Mouse (Mus musculus) layer of hippocampus, adult 9-10 months (tissue): ENCODE measurements around the gene Slc30a9.
A peak's percentile ranks its signal among the peaks of the same experiment; 100 is the strongest.

Experiments used
- DNase-seq: peaks from one replicate; pipeline ENCODE4 v3.0.0; 2022; ENCODE audit warnings: low spot score

Slc30a9 gene

DNA sequence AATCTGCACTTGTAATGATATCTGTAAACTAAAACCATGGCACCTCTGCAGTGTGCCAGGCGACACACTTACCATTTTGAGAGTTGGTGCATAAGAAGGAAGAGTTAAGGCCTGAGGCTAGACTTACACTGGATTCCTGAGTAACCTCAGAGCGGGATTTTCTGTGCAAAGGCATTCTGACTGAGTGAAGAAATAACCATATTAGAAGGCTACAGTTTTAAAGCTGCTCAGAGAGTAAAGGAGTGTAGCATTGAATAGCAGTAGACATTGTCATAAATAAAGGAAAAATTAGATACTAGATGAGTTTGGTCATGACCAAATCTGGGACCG lies 5.7 kb downstream of the Slc30a9 start:
- DNase-seq, result no peak

DNA sequence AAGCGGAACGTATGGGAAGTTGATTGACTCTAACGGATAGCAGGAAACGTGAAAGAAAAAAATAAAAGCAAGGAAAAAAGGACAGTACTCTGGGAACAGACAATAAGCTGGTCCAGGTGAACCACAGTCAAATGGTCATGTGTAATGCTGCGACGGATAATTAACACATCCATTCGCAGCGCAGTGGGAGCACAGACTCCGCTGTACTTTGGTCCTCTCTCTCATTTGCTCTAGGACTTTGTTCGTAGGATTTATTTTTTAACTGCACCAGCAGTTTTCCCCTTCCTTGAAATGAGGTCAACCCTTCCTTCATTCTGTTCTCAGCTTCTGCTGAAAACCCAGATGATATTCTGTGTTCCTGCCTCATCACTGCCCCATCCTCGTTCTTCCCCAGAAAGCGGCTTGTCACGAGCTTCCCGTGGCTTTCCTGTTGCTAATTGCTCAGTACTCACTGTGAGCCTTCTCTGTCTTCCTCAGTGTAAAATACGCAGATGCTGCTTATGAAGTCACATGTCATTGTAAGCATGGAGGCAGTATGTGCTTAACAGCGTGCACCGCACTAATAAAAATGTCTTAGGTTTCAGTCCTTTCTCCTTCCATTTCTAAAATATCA lies 15.0 kb downstream of the Slc30a9 start:
- DNase-seq, result no peak

GRCm38 (mm10) chr5:67324032-67324431 lies 17.3 kb downstream of the Slc30a9 start:
- no peak for DNase-seq

DNA sequence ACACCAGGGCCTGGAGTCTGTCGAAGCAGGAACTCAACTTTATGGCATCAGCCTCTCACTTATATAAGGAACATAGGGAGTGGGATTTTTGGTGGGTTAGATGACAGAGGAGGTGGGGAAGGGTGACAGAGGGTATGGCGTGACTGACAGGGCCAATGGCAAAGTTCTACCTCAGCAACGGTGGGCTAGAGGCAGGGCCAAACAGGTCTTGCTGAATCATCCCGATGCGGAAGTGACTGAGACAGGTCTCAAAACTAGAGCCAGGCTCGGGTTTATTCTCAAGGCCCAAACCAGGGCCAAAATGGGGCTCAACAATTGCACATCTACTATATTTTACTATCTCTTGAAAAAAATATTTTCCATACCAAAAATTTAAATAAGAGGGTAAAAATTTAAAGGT lies 34.1 kb downstream of the Slc30a9 start:
- DNase-seq, result no peak

GRCm38 (mm10) chr5:67347060-67347459 lies 40.3 kb downstream of the Slc30a9 start:
- DNase-seq, result no peak

DNA sequence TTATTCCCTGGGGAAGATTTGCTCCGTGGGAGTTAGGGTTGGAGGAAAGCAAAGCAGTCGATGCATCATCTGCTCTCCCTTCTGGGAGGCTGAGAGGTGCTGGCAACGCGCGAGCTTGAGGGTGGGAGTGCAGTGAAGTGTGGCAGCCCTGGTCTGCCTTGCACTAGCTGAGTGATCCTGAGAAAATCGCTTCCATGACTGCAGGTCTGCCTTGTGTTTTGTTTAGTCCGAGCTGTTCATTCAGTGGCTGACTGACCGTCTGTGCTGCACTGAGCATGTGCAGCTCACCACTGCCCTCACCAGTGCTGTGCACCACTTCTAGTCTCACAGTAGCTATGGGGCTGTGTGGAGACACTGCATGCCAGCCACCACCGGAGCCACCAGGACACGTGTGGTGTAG lies 42.2 kb downstream of the Slc30a9 start:
- peak; percentile 22 for DNase-seq

- DNase-seq, result no peak
Measured at GRCm38 (mm10) chr5:67362316-67362715, 55.6 kb downstream of the Slc30a9 start.

DNA sequence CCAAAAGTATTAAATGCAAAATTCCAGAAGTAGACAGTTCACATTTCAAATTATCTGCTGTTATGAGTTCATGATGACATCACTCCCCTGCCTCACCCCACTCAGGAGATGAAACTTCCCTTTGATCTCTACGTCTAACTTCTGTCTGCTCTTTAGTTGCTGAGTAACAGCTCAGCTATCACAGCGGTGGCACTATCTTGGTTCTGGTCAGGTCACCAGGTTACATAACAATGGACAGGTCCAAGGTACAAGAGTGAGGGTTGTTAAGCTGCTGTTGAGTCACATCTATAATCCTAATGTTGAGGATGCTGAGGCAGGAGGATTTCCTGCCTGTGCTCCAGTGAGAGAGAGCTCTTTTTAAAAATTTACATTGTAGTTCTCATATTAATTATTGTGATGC lies 56.2 kb downstream of the Slc30a9 start:
- no peak for DNase-seq

- no peak for DNase-seq
Measured at GRCm38 (mm10) chr5:67377044-67377621, 70.4 kb downstream of the Slc30a9 start.

DNA sequence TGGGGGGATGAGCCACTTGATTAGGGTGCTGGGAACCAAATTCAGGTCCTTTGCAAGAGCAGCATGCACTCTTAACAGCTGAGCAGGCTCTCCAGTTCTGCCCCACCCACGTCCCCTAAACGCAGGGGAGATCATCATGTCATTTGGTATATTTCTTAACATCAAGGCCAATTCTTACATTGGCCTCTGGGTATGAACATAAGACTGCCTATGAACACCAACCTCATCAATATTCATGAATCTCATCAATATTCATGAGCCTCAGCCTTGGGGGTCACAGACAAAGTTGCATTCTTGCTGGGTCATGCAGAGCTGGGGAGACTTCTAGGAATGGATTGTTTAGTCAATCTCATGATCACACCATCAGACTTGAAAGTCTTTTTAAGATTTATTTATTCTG lies 74.9 kb downstream of the Slc30a9 start:
- no peak for DNase-seq

DNA sequence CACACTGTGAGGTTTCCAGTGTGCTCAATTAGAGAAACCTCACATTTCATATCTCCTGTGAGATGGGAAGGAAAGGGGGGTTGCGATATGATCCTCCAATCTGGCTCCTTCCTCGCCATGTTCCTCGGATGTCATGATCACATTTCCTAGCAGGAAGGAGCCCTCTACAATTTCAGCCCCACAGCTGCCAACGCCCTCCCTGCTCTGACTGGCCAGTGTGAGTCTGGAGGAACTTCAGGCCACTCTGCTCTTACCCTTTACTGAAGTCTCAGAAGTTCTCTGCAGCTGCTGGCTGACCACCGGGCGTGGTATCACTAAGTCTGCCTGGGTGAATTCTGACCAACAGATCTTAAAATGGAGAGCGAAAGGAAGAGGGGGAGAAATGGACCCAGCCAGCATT lies 75.8 kb downstream of the Slc30a9 start:
- DNase-seq, result no peak

DNA sequence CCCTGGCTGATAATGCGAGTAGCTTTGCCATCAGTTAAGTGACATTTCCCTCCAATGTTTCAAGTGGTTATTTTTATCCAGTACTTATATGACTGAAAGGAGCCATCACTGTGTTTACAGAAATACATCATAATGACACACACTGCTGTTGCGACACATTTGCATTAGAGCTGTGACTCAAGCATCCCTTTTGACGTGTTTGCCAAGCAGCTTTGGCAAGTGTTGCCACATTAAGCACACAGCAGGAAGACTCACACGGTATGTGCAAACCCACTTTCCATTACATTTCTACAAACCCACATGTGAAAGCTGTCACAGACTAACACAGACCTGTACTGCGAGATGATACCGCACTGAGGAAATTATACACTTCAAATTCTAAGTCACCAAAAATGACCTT lies 87.2 kb downstream of the Slc30a9 start:
- no peak for DNase-seq

DNA sequence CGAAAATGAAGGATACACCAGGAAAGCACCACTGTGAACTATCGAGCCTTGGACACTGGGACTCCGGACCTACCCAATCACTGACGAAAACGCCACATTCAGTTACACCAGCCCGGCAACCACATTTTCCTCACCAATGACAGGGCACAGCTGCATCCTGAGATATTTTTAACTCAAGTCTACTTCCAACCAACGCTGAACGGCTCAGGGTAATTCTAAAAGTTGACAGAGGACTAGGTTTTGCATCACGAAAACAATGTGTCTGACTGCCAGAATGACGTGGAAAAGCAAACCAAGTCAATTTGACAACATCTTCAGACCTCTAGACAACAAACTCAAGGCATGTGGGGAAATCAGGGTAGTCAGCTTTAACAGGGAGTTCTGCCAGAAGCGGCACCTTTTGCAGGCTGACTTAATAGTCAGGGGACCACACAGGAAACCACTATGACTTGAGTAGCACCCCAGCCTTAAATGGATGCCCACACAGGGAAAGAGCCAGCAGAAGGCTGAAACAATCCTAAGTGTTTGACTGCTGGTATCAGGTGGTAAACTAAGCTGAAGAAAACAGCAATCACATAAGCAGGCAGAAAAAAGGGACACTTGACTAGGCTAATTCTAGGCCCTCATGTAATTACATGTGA lies 88.6 kb downstream of the Slc30a9 start:
- no peak for DNase-seq

DNA sequence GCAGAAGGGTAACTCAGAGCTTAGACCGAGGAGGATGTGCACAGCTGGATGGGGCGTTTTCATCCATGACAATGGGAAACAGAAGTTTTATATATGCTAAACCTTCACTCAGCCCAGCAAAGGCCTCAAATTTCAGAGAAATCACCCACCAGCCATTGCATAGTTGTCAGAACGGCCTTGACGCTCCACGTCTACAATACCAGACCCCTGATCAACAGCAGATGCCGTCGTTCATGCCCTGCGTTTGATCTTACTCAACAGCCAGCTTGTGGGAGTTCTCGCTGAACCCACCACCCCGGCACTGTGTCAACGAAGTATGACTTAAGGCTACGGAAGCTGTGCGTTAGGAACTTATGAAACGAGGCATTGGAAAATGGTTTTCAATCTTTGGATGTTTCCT lies 90.4 kb downstream of the Slc30a9 start:
- no peak for DNase-seq

DNA sequence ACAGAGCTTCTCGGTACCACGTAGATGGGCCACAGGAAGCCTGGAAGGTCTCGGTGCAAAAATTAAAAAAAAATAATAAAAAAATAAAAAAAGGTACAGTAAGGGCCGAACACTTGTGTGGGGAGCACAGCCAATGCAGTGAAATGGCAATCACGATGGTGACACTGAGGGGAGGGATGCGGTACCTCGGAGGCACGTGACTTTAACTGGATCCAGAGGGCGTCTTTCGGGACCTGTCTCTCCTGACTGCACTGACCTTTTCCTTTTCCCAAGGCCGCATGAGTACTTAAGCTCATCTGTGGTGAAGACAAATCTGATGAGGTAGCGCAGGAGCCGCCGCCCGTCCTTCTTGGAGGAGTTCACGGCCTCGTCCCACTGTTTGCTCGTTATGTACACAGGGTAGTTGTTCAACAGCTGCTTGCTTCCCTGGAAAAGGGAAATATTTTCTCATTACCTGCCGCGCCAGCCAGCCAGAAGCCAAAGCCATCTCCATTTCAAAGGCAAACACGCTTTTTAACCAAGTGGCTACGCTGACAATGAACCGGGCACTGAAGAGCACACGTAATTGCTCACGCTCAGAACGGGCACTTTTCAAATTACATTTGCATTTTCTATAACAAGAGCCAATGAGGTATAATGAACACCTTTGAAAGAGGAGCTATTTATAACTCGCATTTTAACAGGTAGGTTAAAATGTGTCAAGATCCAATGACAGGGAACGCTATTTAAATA lies 93.3 kb downstream of the Slc30a9 start:
- no peak for DNase-seq

DNA sequence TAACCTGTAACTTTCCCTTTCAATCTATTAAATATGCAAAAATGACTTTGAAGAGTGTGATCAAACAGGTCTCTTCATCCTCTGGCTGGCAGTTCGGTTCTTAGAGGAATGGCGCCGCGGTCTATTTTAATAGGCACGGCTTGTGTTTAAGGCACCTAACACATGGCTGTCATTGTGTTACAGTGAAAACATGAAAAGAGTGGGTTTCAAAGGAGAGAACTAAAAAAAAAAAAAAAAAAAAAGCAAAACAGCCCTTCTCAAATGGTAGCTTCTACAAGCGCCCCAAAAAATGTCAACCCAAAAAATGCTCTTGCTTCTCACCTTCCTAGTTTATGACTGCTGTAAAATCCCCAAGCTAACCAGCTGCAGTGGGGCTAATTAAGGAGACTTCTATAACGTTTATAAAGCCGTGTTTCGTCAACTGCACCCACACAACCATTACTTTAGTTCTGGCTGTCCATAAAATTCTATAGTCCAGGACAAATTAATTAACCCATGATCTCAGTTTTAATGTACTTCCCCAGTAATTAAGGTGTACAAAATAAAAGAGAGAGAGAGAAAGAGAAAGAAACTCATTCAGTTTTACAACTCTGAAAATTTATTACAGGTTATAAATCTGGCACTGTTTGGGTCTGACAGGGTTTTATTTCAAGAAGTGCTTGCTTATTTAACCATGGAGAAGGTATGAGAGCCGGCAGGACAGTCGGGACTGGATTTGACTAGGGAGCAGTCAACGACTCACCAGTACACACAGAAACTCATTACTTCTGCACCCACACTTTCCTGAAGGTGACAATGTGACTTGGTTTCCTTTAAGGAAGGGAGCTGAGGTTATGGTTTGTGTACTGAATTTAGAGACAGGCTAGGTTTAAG lies 94.1 kb downstream of the Slc30a9 start:
- DNase-seq, result no peak

- DNase-seq, result no peak
Measured at GRCm38 (mm10) chr5:67401612-67402011, 94.9 kb downstream of the Slc30a9 start.

- DNase-seq, result no peak
Measured at GRCm38 (mm10) chr5:67404380-67404779, 97.6 kb downstream of the Slc30a9 start.

DNA sequence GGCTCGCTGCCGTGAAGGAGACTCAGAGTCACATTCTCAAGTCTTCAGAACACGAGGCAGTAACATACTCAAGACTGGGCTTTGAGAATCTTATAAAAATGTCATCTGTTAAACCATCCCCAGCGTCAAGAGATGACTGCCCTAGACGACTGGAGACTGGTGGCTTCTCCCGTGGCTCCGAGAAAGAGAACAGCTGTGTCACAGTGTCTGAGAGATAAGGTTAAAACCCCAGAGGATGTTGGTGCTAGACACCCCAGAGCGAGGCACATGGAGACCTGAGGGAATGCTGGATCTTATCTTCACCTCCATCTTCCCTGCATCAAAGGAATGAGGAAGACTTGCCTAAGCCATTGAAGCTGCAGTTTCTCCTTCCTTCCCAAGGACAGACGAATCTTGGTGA lies 98.2 kb downstream of the Slc30a9 start:
- no peak for DNase-seq
